Mouse (Mus musculus): ENCODE results near the gene B4galnt3. TPM values are rescaled to one million over a fixed set of nuclear protein-coding genes. Genes with fewer than 3 reads are reported as not detected.

B4galnt3 gene
- polyA plus RNA-seq, 1 experiment from 2014 or later, result 1.2 TPM

DNA sequence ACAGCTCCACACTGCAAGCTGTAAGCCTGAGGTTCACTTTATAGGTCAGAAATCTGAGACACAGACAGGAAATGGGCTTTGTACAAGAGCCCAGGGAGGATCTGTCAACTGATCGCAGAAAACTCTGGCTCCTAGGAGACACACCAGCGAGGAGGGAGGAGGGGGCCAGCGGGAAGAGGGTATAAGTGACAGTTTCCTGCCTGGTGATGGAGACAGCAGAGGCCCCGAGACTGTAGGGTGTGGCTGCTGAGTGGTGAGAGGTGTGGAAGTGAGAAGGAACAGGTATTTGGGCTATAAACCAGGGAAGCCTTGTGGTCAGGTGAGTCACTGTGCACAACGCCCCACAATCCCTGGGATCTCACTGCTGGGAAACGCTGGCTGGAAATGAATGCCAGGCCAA lies 30.2 kb downstream of the B4galnt3 start:
- no peaks in the 10 kb centered on the region for H3K9me3 ChIP-seq
- 28% methylated on average over 6 of the region's 6 CpGs for WGBS
- H3K9ac ChIP-seq, result no peak overlapping the region
- no peaks in the 10 kb centered on the region for H3K27me3 ChIP-seq
- no peak for ATAC-seq (ENCODE audit: insufficient number of reproducible peaks, insufficient read depth, low FRiP score, low TSS enrichment)
- H3K4me3 ChIP-seq, result no peak overlapping the region
- H3K4me1 ChIP-seq, result no peaks in the 10 kb centered on the region
- H3K36me3 ChIP-seq, result no peaks in the 10 kb centered on the region
- H3K4me2 ChIP-seq (replicated peaks), result no peak overlapping the region
- H3K27ac ChIP-seq, result no peak overlapping the region

DNA sequence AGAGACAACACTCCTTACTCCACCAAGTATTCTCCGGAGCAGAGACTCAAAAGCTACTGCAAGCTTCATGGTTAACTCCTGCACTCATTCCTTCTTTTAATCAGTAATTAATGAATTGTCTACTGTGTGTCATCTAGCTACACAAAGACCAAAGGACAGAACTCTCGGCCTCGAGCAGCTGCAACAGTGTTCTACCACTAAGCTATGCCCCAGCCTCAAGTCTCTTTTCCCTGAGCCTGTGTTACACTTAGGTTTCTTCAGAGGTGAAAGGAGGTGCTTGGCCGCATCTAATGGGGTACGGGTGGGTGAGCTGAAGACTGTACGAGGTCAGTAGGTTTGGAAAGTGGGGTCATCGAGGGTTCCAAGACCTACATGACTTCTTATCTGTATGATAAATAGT lies 30.8 kb downstream of the B4galnt3 start:
- no peak for ATAC-seq (ENCODE audit: insufficient number of reproducible peaks, insufficient read depth, low FRiP score, low TSS enrichment)
- H3K27ac ChIP-seq, result no peak overlapping the region
- no peaks in the 10 kb centered on the region for H3K9me3 ChIP-seq
- no peak overlapping the region for H3K9ac ChIP-seq
- H3K27me3 ChIP-seq, result no peaks in the 10 kb centered on the region
- H3K4me2 ChIP-seq (replicated peaks), result no peak overlapping the region
- WGBS, result 74% methylated on average over 7 of the region's 7 CpGs
- no peaks in the 10 kb centered on the region for H3K4me1 ChIP-seq
- no peak overlapping the region for H3K4me3 ChIP-seq
- H3K36me3 ChIP-seq, result no peaks in the 10 kb centered on the region

DNA sequence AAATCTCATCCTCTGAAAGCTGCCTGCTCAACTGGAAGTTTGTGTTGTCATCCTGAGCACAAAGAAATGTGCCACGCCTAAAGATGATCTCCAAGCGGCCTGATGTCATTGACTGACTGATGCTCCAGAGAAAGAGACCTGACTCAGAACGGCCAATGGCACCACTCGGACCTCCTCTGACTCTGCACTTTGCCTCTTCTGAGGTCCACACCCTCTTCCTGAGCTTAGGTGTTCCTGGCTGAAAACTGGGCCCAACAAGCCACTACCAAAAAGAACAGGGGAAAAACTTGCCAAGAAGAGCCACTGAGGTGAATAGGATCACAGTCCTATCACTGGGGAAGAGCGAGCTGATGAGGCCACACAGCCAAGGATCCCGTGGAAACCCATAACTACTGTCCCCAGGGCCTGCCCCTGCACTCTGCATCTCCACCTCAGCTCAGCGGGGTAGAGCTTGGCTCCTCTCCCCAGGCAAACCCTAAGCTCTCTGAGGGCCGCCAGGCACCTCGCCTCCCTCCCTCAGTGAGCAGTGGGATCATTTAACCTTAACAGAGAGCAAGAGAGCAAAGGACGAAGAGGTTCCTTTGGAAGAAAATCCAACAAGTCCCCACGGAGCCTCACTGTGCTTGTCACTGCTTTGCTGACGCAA lies 31.4 kb downstream of the B4galnt3 start:
- 58% methylated on average over 12 of the region's 12 CpGs for WGBS

DNA sequence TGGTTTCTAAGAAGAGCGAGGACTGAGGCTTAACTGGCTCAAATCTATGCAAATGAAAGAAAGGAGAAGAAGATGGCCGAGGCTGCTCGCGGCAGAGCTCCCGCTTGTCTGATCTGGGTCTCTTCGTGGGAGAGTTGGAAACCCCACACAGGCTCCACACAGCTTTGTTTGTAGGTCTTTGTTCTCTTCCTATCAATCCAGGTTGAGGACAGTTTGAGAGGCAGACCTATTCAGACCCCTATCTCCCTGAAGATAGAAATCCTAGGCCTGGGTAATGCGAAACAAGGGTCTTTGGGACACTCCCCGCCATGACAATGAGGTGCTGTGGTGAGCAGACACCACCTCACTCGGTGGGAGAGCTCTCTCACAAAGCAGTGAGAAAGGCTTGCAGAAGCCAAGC lies 34.9 kb downstream of the B4galnt3 start:
- Histone ChIP-seq H3K27ac (no peak overlapping the region), H3K4me2 (replicated peaks) (no peak overlapping the region), H3K9me3 (no peaks in the 10 kb centered on the region), H3K4me3 (no peak overlapping the region), H3K27me3 (no peaks in the 10 kb centered on the region), H3K36me3 (no peaks in the 10 kb centered on the region), H3K4me1 (peaks cover 7% of the 10 kb centered on the region; the same call in 1 of the 2 replicates), H3K9ac (no peak overlapping the region)
- ATAC-seq (ENCODE audit: insufficient number of reproducible peaks, insufficient read depth, low FRiP score, low TSS enrichment), result no peak
- WGBS, result 50% methylated on average over 9 of the region's 9 CpGs

More for the DNA sequence above, 31.4 kb downstream of the B4galnt3 start:
- Histone ChIP-seq H3K4me1 (no peaks in the 10 kb centered on the region), H3K36me3 (no peaks in the 10 kb centered on the region), H3K4me3 (no peak overlapping the region), H3K9ac (no peak overlapping the region), H3K27me3 (no peaks in the 10 kb centered on the region), H3K4me2 (replicated peaks) (no peak overlapping the region), H3K27ac (no peak overlapping the region), H3K9me3 (no peaks in the 10 kb centered on the region)
- ATAC-seq (ENCODE audit: insufficient number of reproducible peaks, insufficient read depth, low FRiP score, low TSS enrichment), result no peak

DNA sequence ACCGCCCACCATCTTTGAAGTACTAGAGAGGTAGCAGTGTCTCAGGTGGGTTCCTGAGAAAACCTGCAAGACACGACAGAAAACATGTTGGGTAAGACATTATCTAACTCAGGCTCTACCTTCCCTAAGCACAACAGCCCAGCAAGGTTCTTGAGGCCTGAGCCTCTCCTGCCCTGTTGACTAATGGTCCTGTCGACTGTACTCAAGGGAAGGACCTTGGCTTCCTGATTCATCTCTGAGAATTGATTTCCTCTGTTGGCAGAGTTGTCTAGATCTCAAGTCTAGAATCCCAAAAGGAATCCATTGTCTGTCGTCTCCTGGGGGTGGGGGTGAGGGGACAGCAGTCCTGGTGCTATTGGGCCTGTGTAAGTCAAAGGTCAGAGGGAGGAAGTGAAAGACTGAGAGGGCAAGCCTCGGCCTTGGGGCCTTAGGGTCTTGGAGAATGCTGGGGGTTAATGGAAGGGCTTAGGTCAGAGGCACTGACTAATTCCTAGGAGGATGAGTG lies 37.9 kb downstream of the B4galnt3 start:
- ATAC-seq (ENCODE audit: insufficient number of reproducible peaks, insufficient read depth, low FRiP score, low TSS enrichment), result no peak
- 42% methylated on average over 5 of the region's 5 CpGs for WGBS

DNA sequence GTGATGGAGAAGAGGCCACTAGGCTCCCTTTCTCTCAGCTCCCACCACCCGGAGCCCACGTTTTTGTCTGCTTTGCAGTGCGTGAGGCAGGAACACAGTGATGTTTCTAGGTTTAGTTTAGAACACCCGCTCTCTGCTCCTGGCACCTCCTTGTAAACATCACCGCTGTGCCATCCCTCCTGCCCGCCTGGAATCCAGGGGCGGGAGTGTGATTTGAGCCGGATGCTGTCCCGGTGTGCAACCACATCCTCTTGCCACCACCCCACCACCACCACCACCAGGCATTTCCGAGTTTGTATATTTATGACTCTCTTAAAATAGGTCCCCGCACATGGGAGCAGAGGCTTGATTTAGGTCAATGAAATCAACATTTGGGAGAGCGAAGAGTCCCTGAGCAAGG lies 38.7 kb downstream of the B4galnt3 start:
- Histone ChIP-seq H3K36me3 (no peaks in the 10 kb centered on the region), H3K9me3 (no peaks in the 10 kb centered on the region), H3K27me3 (no peaks in the 10 kb centered on the region), H3K27ac (no peak overlapping the region), H3K4me1 (peaks cover 8% of the 10 kb centered on the region; the same call in 1 of the 2 replicates), H3K4me2 (replicated peaks) (no peak overlapping the region), H3K9ac (no peak overlapping the region), H3K4me3 (no peak overlapping the region)
- ATAC-seq (ENCODE audit: insufficient number of reproducible peaks, insufficient read depth, low FRiP score, low TSS enrichment), result no peak
- 86% methylated on average over 12 of the region's 12 CpGs for WGBS

More for the DNA sequence above, 37.9 kb downstream of the B4galnt3 start:
- no peak overlapping the region for H3K27ac ChIP-seq
- no peak overlapping the region for H3K4me3 ChIP-seq
- no peaks in the 10 kb centered on the region for H3K9me3 ChIP-seq
- H3K4me1 ChIP-seq, result peaks cover 8% of the 10 kb centered on the region; the same call in 1 of the 2 replicates
- no peaks in the 10 kb centered on the region for H3K27me3 ChIP-seq
- no peak overlapping the region for H3K9ac ChIP-seq
- no peak overlapping the region for H3K4me2 ChIP-seq (replicated peaks)
- no peaks in the 10 kb centered on the region for H3K36me3 ChIP-seq

DNA sequence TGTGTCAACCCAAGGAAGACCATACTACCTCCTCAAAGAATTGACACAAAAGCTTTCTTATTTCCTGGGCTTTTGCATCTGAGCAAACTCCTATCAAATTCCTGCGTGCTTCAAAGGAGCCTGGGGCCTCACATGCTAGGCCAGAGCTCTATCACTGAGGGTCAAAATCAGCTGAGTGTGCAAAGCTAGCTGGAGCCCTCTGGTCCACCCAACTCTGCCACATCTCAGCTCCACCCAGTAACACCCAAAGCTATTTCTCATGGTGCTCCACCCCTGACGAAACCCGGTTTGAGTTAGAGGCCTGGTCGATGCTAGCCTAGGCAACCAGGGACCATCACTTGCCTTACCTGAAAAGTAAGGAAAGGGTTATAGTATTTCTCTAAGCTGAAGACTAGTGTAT lies 39.2 kb downstream of the B4galnt3 start:
- Histone ChIP-seq H3K9ac (no peak overlapping the region), H3K36me3 (no peaks in the 10 kb centered on the region), H3K4me1 (peaks cover 8% of the 10 kb centered on the region; the same call in 1 of the 2 replicates), H3K9me3 (no peaks in the 10 kb centered on the region), H3K4me2 (replicated peaks) (no peak overlapping the region), H3K27ac (no peak overlapping the region), H3K27me3 (no peaks in the 10 kb centered on the region), H3K4me3 (no peak overlapping the region)
- no peak for ATAC-seq (ENCODE audit: insufficient number of reproducible peaks, insufficient read depth, low FRiP score, low TSS enrichment)
- WGBS, result 68% methylated on average over 4 of the region's 4 CpGs

DNA sequence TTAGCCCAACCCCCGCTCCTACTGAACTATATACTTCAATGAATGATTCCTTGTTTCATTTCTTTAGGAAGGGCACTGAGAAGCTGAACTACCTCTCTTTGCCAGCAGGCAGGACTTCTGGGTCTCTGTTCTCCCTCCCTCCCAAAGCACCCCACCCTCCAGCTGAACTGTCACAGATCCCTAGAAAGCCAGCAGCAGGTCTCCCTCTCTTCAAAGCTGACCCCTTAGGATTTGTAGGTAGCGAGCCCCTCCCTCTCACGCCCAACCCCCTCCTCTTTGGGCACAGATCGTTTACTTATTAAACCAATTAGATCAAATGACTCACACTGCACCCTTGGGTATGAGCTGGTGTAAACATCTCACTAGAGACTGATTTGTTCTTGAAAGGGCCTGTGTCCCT lies 39.7 kb downstream of the B4galnt3 start:
- H3K36me3 ChIP-seq, result no peaks in the 10 kb centered on the region
- no peaks in the 10 kb centered on the region for H3K9me3 ChIP-seq
- no peak overlapping the region for H3K9ac ChIP-seq
- H3K27ac ChIP-seq, result no peak overlapping the region
- no peak overlapping the region for H3K4me2 ChIP-seq (replicated peaks)
- no peak for ATAC-seq (ENCODE audit: insufficient number of reproducible peaks, insufficient read depth, low FRiP score, low TSS enrichment)
- no peak overlapping the region for H3K4me3 ChIP-seq
- H3K27me3 ChIP-seq, result no peaks in the 10 kb centered on the region
- peaks cover 8% of the 10 kb centered on the region; the same call in 1 of the 2 replicates for H3K4me1 ChIP-seq
- 49% methylated on average over 4 of the region's 4 CpGs for WGBS

DNA sequence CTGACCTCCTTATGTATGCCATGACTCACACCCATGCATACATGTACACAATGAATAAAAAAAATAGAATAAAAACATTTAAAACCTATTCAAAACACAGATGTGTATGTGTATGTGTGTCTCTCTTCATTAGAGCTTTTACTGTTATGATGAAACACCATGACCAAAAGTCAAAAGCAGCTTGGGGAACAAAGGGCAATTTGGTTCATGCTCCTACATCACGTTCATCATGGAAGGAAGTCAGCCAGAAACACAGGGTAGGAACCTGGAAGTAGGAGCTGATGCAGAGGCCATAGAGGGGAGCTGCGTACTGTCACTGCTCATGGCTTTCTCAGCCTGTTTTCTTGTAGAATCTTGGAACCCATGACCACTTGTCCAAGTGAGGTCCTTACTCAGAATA lies 41.6 kb downstream of the B4galnt3 start:
- H3K36me3 ChIP-seq, result no peaks in the 10 kb centered on the region
- H3K9me3 ChIP-seq, result no peaks in the 10 kb centered on the region
- H3K27ac ChIP-seq, result no peak overlapping the region
- no peaks in the 10 kb centered on the region for H3K27me3 ChIP-seq
- no peak overlapping the region for H3K4me3 ChIP-seq
- no peak for ATAC-seq (ENCODE audit: insufficient number of reproducible peaks, insufficient read depth, low FRiP score, low TSS enrichment)
- 85% methylated on average over 2 of the region's 2 CpGs for WGBS
- H3K4me1 ChIP-seq, result peaks cover 8% of the 10 kb centered on the region; the same call in 1 of the 2 replicates
- H3K9ac ChIP-seq, result no peak overlapping the region
- H3K4me2 ChIP-seq (replicated peaks), result no peak overlapping the region

DNA sequence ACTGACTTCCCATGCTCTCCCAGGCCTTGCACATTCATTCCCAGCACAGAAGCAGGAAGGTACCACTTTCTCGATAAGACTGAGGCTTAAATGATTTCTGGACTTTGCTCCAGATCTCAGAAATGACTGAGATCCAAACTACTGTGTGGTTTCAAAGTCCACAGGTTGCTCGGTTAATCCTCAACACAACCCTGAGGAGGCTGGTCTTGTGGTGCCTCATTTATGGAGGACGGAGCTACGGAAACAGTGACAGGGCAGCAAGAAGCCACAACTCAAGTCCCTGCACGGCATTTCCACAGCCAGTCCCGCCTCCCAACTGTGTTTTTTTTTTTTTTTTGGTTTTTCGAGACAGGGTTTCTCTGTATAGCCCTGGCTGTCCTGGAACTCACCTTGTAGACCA lies 43.3 kb downstream of the B4galnt3 start:
- H3K4me1 ChIP-seq, result peaks cover 8% of the 10 kb centered on the region; the same call in 1 of the 2 replicates
- WGBS, result 76% methylated on average over 7 of the region's 7 CpGs

DNA sequence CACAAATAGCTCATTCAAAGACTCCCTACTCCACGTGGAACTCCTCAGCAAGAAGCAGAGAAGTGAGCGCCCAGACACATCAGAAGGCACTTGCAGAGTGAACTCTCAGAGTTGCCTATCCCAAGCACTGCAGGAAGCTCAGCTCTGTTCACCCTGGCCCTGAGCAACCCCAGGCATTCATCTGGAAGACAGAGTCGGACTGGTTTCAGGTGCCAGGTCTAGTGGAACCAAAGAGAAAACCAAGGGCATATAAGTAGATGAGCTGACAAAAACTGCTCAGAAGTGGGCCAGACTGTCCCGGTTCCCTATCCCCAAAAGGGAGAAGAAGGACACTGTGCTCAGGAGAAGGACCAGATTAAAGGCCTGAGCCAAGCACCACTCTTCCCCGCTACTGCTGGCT lies 44.5 kb downstream of the B4galnt3 start:
- H3K9me3 ChIP-seq, result no peaks in the 10 kb centered on the region
- peaks cover 4% of the 10 kb centered on the region; the same call in 1 of the 2 replicates for H3K4me1 ChIP-seq
- H3K4me2 ChIP-seq (replicated peaks), result no peak overlapping the region
- 78% methylated on average over 5 of the region's 5 CpGs for WGBS
- H3K27me3 ChIP-seq, result no peaks in the 10 kb centered on the region
- no peak overlapping the region for H3K4me3 ChIP-seq
- ATAC-seq (ENCODE audit: insufficient number of reproducible peaks, insufficient read depth, low FRiP score, low TSS enrichment), result no peak
- H3K27ac ChIP-seq, result no peak overlapping the region
- H3K9ac ChIP-seq, result no peak overlapping the region
- H3K36me3 ChIP-seq, result no peaks in the 10 kb centered on the region

More for the DNA sequence above, 43.3 kb downstream of the B4galnt3 start:
- Histone ChIP-seq H3K27me3 (no peaks in the 10 kb centered on the region), H3K4me2 (replicated peaks) (no peak overlapping the region), H3K27ac (no peak overlapping the region), H3K9ac (no peak overlapping the region), H3K9me3 (no peaks in the 10 kb centered on the region), H3K4me3 (no peak overlapping the region), H3K36me3 (no peaks in the 10 kb centered on the region)
- ATAC-seq (ENCODE audit: insufficient number of reproducible peaks, insufficient read depth, low FRiP score, low TSS enrichment), result no peak

DNA sequence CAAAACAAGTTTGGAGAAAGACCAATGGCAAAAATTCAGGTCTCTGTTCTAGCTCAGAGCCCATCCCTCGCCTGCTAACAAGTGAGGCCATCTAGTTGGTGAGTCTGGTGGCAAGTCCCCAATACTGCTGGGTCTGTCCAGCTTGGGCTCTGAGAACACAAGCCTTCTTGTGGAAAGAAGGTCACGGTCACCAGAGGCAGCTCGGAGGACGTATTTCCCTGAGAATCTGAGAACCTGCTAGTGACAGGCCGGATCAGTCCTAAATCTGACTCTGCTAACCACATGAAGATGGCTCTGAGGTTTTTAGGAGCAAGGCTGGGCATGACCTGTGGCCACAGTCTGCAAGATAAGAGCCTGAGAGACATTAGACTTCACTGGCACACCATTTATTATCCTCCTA lies 47.7 kb downstream of the B4galnt3 start:
- no peaks in the 10 kb centered on the region for H3K27me3 ChIP-seq
- H3K36me3 ChIP-seq, result no peaks in the 10 kb centered on the region
- ATAC-seq (ENCODE audit: insufficient number of reproducible peaks, insufficient read depth, low FRiP score, low TSS enrichment), result no peak

More for the DNA sequence above, 47.7 kb downstream of the B4galnt3 start:
- WGBS, result 81% methylated on average over 5 of the region's 5 CpGs
- Histone ChIP-seq H3K9ac (no peak overlapping the region), H3K4me2 (replicated peaks) (no peak overlapping the region), H3K9me3 (no peaks in the 10 kb centered on the region), H3K27ac (no peak overlapping the region), H3K4me1 (no peaks in the 10 kb centered on the region), H3K4me3 (no peak overlapping the region)
